Mouse (Mus musculus) heart, embryonic 16.5 days (tissue): ENCODE results near the gene Zfp423. TPM values are rescaled to one million over a fixed set of nuclear protein-coding genes. Genes with fewer than 3 reads are reported as not detected.

Source experiments
- ATAC-seq: fragments of 200-750 bp; cut with Nextera tagmentation; replicated peaks from 2 replicates; pipeline ENCODE4 v1.8.0; 2017; ENCODE audit warnings: moderate number of reproducible peaks; ENCODE audit not compliant: insufficient read depth, low FRiP score; ENCODE audit errors: extremely low read depth
- H3K27ac ChIP-seq: fragments of 300-500 bp; sonication (generic); 2 replicates; pipeline ENCODE4 v1.5.1; 2014; ENCODE audit warnings: mild to moderate bottlenecking, low read length, control low read depth, moderate library complexity
- H3K27me3 ChIP-seq: fragments of 300-500 bp; sonication (generic); 2 replicates; pipeline ENCODE4 v1.6.1; 2014; ENCODE audit warnings: low read length, mixed read lengths; ENCODE audit not compliant: control insufficient read depth, insufficient read depth
- H3K36me3 ChIP-seq: fragments of 300-500 bp; sonication (generic); 2 replicates; pipeline ENCODE4 v1.6.1; 2014; ENCODE audit not compliant: control insufficient read depth, insufficient read depth
- H3K4me1 ChIP-seq: fragments of 300-500 bp; sonication (generic); 2 replicates; pipeline ENCODE4 v1.6.1; 2014; ENCODE audit warnings: low read length, mixed read lengths; ENCODE audit not compliant: control insufficient read depth, insufficient read depth
- H3K4me2 ChIP-seq: fragments of 300-500 bp; sonication (generic); 2 replicates; pipeline ENCODE4 v1.6.1; 2014; ENCODE audit warnings: low read depth, mild to moderate bottlenecking, control low read depth, low read length
- H3K4me3 ChIP-seq: fragments of 300-500 bp; sonication (generic); 2 replicates; pipeline ENCODE4 v1.5.1; 2014; ENCODE audit warnings: mild to moderate bottlenecking, control low read depth, low read length
- H3K9ac ChIP-seq: fragments of 300-500 bp; sonication (generic); 2 replicates; pipeline ENCODE4 v1.6.1; 2014; ENCODE audit warnings: low read length, control low read depth
- H3K9me3 ChIP-seq: fragments of 300-500 bp; sonication (generic); replicated peaks from 2 replicates; pipeline ENCODE4 v1.6.1; 2016; ENCODE audit warnings: low read length; ENCODE audit not compliant: control insufficient read depth
- WGBS: fragments of 180-500 bp; shearing (Covaris S2); extraction: QIAGEN DNeasy Blood & Tissue Kit; methylation state at CpG from one replicate; pipeline ENCODE4 v1.1.7; 2014; 5-methylcytosine and 5-hydroxymethylcytosine counted together
- polyA plus RNA-seq: library from polyadenylated mRNA; unstranded; fragments of >200 nt; fragmentation: Nextera tagmentation; extraction: Ambion mirVana; gene quantifications from 2 replicates; pipeline ENCODE4 v1.2.1, GENCODE M21; 2015

Zfp423 gene
- polyA plus RNA-seq, 1 experiment from 2014 or later: 3.1 TPM

DNA sequence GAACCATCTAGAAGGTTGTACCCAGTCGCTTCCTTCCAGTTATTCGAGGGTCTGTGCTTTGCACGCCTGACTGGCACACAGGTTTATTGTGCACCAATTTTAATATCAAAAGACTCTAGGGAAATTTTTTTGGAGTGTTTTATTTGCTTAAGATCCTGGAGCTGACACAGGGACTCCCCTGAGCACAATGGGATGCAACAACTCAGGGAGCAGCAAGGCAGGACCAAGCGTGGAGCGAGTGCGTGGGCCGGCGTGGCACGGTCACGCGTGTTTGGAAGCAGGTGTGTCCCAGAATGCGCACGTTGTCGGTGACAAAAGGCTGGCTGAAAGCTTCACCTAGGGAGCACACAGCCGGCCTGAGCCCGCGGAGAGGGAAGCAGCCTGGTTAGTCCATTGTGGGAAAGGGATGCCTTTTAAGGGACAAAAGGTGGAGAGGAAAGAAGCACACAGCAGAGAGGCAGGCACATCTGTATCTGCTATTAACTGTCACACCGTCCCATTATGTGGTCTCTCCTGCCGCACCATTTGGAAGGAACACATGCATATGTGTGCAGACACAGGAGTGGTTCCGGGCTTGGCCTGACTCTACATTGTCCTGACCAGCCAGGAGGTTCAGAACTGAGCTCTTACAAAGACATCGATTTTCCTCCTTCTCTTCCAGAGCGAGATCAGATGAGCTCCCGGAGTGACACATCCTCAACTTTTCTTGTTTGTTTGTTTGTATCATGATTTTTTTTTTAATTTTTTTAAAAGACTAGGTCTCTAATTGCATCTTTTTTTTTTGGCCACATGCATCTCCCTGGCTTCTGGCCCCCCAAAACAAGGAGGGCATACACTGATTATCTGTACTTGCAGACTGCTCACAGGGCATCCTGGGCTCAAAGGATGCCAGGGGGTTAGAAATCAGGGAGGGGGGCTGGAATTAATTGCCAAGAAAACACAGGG, 126.7 kb downstream of the Zfp423 start:
- H3K27ac ChIP-seq: peak overlapping the region; percentile 18; the same call in 1 of the 2 replicates
- H3K9me3 ChIP-seq: no peaks in the 10 kb centered on the region
- no peak overlapping the region for H3K9ac ChIP-seq

DNA sequence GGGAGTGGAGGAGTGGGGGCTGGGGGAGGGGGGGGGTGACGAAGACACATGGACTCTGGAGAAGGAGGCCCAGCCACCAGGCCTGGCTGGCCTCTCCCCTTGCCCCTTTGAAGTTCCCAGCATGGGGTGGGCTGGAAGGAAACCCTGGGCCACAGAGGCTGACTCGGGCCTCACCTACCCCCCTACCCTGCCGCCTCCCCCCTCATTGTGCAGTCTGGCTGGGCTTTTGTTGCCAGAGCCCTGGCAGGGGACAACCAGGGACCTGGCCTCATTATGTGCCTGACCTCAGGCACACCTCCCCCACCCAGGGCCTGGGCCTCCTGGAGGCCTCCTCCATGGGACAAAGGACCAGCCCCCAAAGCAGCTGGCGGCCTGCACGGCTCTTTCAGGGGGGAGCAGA, 127.8 kb downstream of the Zfp423 start:
- Histone ChIP-seq H3K4me2 (no peak overlapping the region), H3K4me1 (peaks cover 43% of the 10 kb centered on the region), H3K9ac (peak overlapping the region; percentile 15; the same call in 1 of the 2 replicates), H3K9me3 (no peaks in the 10 kb centered on the region), H3K27ac (no peak overlapping the region; the same call in 1 of the 2 replicates), H3K27me3 (no peaks in the 10 kb centered on the region), H3K4me3 (no peak overlapping the region), H3K36me3 (no peaks in the 10 kb centered on the region)
- 22% methylated on average over 5 of the region's 5 CpGs for WGBS
- no peak for ATAC-seq

More for the DNA sequence above, 126.7 kb downstream of the Zfp423 start:
- no peaks in the 10 kb centered on the region for H3K36me3 ChIP-seq
- peaks cover 50% of the 10 kb centered on the region for H3K4me1 ChIP-seq
- 69% methylated on average over 23 of the region's 23 CpGs for WGBS
- no peak overlapping the region for H3K4me3 ChIP-seq
- no peak for ATAC-seq
- H3K27me3 ChIP-seq: no peaks in the 10 kb centered on the region
- no peak overlapping the region for H3K4me2 ChIP-seq

DNA sequence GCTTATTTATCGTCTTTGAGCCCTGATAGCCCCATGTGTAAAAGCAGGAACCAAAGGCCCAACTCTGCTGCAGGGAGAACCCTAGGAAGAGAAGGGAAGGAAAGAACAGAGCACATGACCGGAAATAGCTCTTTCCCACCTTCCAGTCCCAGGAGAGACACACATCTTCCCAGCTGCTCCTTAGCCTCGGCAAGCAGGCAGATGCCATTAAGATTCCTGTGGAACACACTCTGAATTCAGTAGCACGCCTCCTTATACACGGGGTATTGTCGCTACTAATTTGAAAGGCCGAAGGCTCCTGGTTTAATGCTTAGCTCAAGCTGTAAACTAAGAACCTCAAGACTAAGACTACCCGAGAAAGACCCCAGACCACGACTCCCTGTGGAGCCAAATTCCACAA, 128.3 kb downstream of the Zfp423 start:
- Histone ChIP-seq H3K27me3 (no peaks in the 10 kb centered on the region), H3K27ac (no peak overlapping the region), H3K9ac (peak overlapping the region; percentile 15; the same call in 1 of the 2 replicates), H3K4me3 (no peak overlapping the region), H3K4me1 (peaks cover 42% of the 10 kb centered on the region), H3K36me3 (no peaks in the 10 kb centered on the region), H3K4me2 (no peak overlapping the region), H3K9me3 (no peaks in the 10 kb centered on the region)
- ATAC-seq: no peak
- 37% methylated on average over 9 of the region's 9 CpGs for WGBS

- H3K4me3 ChIP-seq: no peak overlapping the region
- 32% methylated on average over 6 of the region's 6 CpGs for WGBS
- H3K4me2 ChIP-seq: no peak overlapping the region
- H3K9ac ChIP-seq: no peak overlapping the region
- H3K4me1 ChIP-seq: peaks cover 35% of the 10 kb centered on the region
- no peaks in the 10 kb centered on the region for H3K9me3 ChIP-seq
- H3K27me3 ChIP-seq: no peaks in the 10 kb centered on the region
- no peaks in the 10 kb centered on the region for H3K36me3 ChIP-seq
- no peak for ATAC-seq
- H3K27ac ChIP-seq: no peak overlapping the region
Measured at GRCm38 (mm10) chr8:87830200-87830599, 129.2 kb downstream of the Zfp423 start.

- 67% methylated on average over 9 of the region's 9 CpGs for WGBS
- Histone ChIP-seq H3K9me3 (no peaks in the 10 kb centered on the region), H3K4me3 (no peak overlapping the region), H3K27me3 (no peaks in the 10 kb centered on the region), H3K4me1 (peaks cover 20% of the 10 kb centered on the region), H3K36me3 (no peaks in the 10 kb centered on the region), H3K9ac (no peak overlapping the region), H3K27ac (no peak overlapping the region), H3K4me2 (no peak overlapping the region)
- ATAC-seq: no peak
Measured at GRCm38 (mm10) chr8:87826013-87826660, 133.3 kb downstream of the Zfp423 start.

DNA sequence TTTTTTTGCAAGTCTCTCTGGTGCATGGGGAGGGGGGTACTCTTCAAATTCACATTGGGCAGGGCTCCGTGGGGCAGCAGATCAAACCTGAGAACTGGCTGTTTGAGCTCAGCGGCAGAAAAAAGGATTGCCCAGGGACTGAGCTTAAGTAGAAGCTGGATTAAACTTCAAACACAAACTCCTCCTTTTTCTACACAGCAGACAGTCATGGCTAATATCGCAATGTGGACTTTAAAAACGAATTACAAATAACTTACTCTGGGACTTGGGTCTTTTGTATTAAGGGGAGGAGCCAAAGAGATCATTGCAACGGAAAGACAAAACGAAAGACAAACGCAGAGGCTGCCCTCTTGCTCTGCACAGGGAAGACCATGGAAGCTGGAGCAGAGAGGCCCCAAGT, 136.2 kb downstream of the Zfp423 start:
- Histone ChIP-seq H3K9me3 (no peaks in the 10 kb centered on the region), H3K9ac (no peak overlapping the region), H3K4me3 (no peak overlapping the region), H3K27ac (no peak overlapping the region), H3K4me2 (0 out of 2 replicates have a peak overlapping the region, but pooled peaks have one; percentile 2), H3K4me1 (peaks cover 17% of the 10 kb centered on the region), H3K27me3 (no peaks in the 10 kb centered on the region), H3K36me3 (no peaks in the 10 kb centered on the region)
- ATAC-seq: no peak
- 22% methylated on average over 7 of the region's 7 CpGs for WGBS

DNA sequence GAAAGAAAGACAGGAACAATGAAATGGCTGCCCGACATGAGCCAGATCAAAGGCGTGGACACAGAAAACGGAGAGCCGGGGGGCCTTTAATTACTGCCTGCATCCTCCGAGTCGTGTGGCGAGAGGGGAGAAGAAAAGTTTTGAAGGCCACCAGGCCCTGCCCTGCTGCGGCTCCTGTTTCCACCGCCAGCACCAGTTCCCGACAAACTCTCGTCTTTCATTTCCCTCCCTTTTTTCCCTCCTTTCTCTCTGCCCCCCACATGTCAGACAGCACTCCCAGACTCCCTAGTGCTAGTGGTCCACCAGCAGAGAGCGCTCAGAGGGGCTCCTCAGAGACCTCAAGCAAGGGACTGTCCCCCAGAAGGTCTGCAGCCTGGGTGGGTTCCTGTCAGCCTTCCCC, 136.7 kb downstream of the Zfp423 start:
- H3K4me3 ChIP-seq: no peak overlapping the region
- peak overlapping the region; percentile 22; the same call in 1 of the 2 replicates for H3K4me2 ChIP-seq
- H3K9ac ChIP-seq: no peak overlapping the region
- peaks cover 17% of the 10 kb centered on the region for H3K4me1 ChIP-seq
- H3K36me3 ChIP-seq: no peaks in the 10 kb centered on the region
- H3K9me3 ChIP-seq: no peaks in the 10 kb centered on the region
- no peaks in the 10 kb centered on the region for H3K27me3 ChIP-seq
- no peak for ATAC-seq
- WGBS: 29% methylated on average over 12 of the region's 12 CpGs
- no peak overlapping the region for H3K27ac ChIP-seq

DNA sequence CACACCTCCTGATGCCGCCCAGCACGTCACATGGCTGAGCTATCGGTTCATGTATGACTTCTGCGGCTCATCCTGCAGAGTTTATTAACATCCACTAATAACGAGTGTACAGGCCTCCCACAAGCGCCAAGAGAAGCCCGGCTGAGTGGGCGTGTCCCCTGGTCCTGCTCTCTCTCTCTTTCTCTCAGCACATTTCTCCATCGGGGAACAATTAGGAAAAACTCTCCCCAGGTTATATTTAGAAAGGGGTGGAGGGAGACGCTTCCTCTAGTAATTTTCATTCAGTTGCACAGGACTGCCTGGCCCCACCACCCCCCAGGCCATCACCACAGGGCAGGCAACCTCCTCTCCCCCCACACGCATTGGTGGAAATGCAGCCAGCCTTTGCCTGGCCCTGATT, 137.2 kb downstream of the Zfp423 start:
- H3K4me3 ChIP-seq: no peak overlapping the region
- no peak overlapping the region for H3K27ac ChIP-seq
- 44% methylated on average over 11 of the region's 11 CpGs for WGBS
- no peak overlapping the region for H3K9ac ChIP-seq
- H3K9me3 ChIP-seq: no peaks in the 10 kb centered on the region
- H3K4me2 ChIP-seq: peak overlapping the region; percentile 22; the same call in 1 of the 2 replicates
- no peak for ATAC-seq
- no peaks in the 10 kb centered on the region for H3K36me3 ChIP-seq
- H3K4me1 ChIP-seq: peaks cover 17% of the 10 kb centered on the region
- H3K27me3 ChIP-seq: no peaks in the 10 kb centered on the region

GRCm38 (mm10) chr8:87821655-87822054, 137.7 kb downstream of the Zfp423 start:
- peaks cover 17% of the 10 kb centered on the region for H3K4me1 ChIP-seq
- no peak overlapping the region for H3K4me2 ChIP-seq
- H3K9me3 ChIP-seq: no peaks in the 10 kb centered on the region
- ATAC-seq: no peak
- 86% methylated on average over 2 of the region's 2 CpGs for WGBS
- H3K36me3 ChIP-seq: no peaks in the 10 kb centered on the region
- H3K4me3 ChIP-seq: no peak overlapping the region
- H3K9ac ChIP-seq: no peak overlapping the region
- H3K27ac ChIP-seq: no peak overlapping the region
- no peaks in the 10 kb centered on the region for H3K27me3 ChIP-seq
